Mouse (Mus musculus) stomach, embryonic 14.5 days (tissue): ENCODE results near the gene Icam2. TPM values are rescaled to one million over a fixed set of nuclear protein-coding genes. Genes with fewer than 3 reads are reported as not detected.
"Not testable (repeated sequence)": the region's sequence is repeated elsewhere in the genome, so short reads cannot be mapped to it uniquely, and the experiment has no call there.

Source experiments
- ATAC-seq: fragments of 200-750 bp; cut with Nextera tagmentation; 2 replicates; pipeline ENCODE4 v1.8.0; 2017; ENCODE audit warnings: low read depth, moderate TSS enrichment; ENCODE audit not compliant: insufficient number of reproducible peaks, insufficient read depth, low FRiP score
- H3K27ac ChIP-seq: fragments of 300-500 bp; sonication (generic); 2 replicates; pipeline ENCODE4 v1.5.1; 2014; ENCODE audit warnings: mild to moderate bottlenecking, low read length, moderate library complexity, mixed read lengths
- H3K27me3 ChIP-seq: fragments of 300-500 bp; sonication (generic); 2 replicates; pipeline ENCODE4 v1.6.1; 2014; ENCODE audit warnings: low read length, control low read depth, mixed read lengths; ENCODE audit not compliant: control insufficient read depth, insufficient read depth
- H3K36me3 ChIP-seq: fragments of 300-500 bp; sonication (generic); 2 replicates; pipeline ENCODE4 v1.6.1; 2014; ENCODE audit warnings: mild to moderate bottlenecking, control low read depth, low read length, moderate library complexity, mixed read lengths; ENCODE audit not compliant: control insufficient read depth, insufficient read depth
- H3K4me1 ChIP-seq: fragments of 300-500 bp; sonication (generic); 2 replicates; pipeline ENCODE4 v1.6.1; 2014; ENCODE audit warnings: low read length, control low read depth, mixed read lengths; ENCODE audit not compliant: control insufficient read depth, insufficient read depth
- H3K4me2 ChIP-seq: fragments of 300-500 bp; sonication (generic); replicated peaks from 2 replicates; pipeline ENCODE4 v1.6.1; 2014; ENCODE audit warnings: low read depth, low read length, control low read depth
- H3K4me3 ChIP-seq: fragments of 300-500 bp; sonication (generic); 2 replicates; pipeline ENCODE4 v1.5.1; 2014; ENCODE audit warnings: low read depth, low read length, control low read depth
- H3K9ac ChIP-seq: fragments of 300-500 bp; sonication (generic); replicated peaks from 2 replicates; pipeline ENCODE4 v1.6.1; 2014; ENCODE audit warnings: low read depth, mild to moderate bottlenecking, control low read depth, low read length, moderate library complexity, mixed read lengths
- H3K9me3 ChIP-seq: fragments of 300-500 bp; sonication (generic); 2 replicates; pipeline ENCODE4 v1.6.1; 2016; ENCODE audit warnings: low read depth, low read length, control low read depth; ENCODE audit not compliant: control insufficient read depth
- WGBS: fragments of 180-500 bp; shearing (Covaris S2); extraction: QIAGEN DNeasy Blood & Tissue Kit; methylation state at CpG from one replicate; pipeline ENCODE4 v1.1.7; 2014; 5-methylcytosine and 5-hydroxymethylcytosine counted together
- polyA plus RNA-seq: library from polyadenylated mRNA; unstranded; fragments of >200 nt; fragmentation: Nextera tagmentation; extraction: Ambion mirVana; gene quantifications from 2 replicates; pipeline ENCODE4 v1.2.1, GENCODE M21; 2014

Icam2 gene
- polyA plus RNA-seq, 1 experiment from 2014 or later = 43.4 TPM

DNA sequence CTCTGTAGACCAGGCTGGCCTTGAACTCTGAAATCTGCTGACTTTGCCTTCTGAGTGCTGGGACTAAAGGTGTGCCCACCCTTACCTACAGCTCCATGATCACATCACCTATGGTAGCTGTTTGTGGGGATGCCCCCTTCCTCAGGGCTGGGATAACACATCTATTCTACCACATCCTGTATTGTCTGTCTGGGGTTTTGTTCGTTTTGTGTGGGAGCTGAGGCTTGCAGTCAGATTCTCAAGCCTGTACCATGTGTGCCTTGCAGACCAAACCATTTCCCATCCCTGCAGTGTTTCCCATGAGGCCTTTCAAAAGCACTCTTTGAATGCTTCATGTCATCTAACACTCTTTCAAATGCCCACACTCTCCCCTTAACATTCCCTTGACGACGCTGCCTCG lies 35.9 kb downstream of the Icam2 start:
- no peak overlapping the region for H3K4me3 ChIP-seq
- H3K9me3 ChIP-seq = no peaks in the 10 kb centered on the region
- WGBS = 77% methylated on average over 4 of the region's 4 CpGs
- H3K36me3 ChIP-seq = no peaks in the 10 kb centered on the region
- H3K27ac ChIP-seq = no peak overlapping the region
- no peak overlapping the region for H3K4me2 ChIP-seq
- H3K9ac ChIP-seq = no peak overlapping the region
- H3K27me3 ChIP-seq = no peaks in the 10 kb centered on the region
- no peak for ATAC-seq
- no peaks in the 10 kb centered on the region for H3K4me1 ChIP-seq

DNA sequence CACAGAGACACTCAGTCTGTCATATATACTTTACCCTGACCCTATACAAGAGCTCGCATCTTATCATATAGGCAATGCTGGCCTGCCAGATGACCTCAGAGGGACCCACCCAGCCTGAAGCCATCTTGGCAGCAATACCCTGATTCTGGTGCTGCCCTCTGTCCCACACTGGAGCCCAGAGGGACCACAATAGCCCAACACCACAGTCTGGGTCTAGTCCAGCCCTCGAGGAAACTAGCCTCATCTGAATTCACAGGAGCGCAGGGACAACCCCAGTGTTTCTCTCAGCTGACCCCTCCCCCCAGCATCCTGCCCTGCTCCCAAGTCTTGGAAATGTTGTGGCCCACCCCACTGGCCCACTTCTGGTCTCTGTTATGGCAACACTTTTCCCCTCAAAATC lies 36.6 kb downstream of the Icam2 start:
- Histone ChIP-seq H3K4me2 (no peak overlapping the region), H3K4me3 (no peak overlapping the region), H3K4me1 (no peaks in the 10 kb centered on the region), H3K9ac (no peak overlapping the region), H3K27ac (no peak overlapping the region), H3K36me3 (no peaks in the 10 kb centered on the region), H3K9me3 (no peaks in the 10 kb centered on the region), H3K27me3 (no peaks in the 10 kb centered on the region)
- no peak for ATAC-seq
- 61% methylated on average over 3 of the region's 3 CpGs for WGBS

DNA sequence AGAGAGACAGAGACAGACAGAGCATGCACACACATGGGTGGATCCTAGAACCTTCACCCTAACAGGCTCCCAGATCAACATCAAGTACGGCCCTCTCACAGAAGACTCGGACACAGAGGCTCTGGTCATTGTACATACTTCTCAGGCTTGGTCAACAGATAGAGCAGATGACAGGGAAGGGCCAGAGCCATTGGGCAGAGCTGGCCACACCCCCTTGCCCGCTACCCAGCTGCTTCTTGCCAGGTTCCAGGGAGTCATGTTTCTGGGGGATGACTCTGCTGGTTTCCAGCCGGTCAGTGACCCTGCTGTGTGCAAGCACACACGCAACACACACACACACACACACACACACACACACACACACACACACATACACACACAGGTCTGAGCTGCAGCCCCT lies 37.0 kb downstream of the Icam2 start:
- no peak overlapping the region for H3K9ac ChIP-seq
- H3K4me2 ChIP-seq = no peak overlapping the region
- no peaks in the 10 kb centered on the region for H3K9me3 ChIP-seq
- H3K27me3 ChIP-seq = no peaks in the 10 kb centered on the region
- no peaks in the 10 kb centered on the region for H3K36me3 ChIP-seq
- no peak overlapping the region for H3K27ac ChIP-seq
- H3K4me3 ChIP-seq = no peak overlapping the region
- no peaks in the 10 kb centered on the region for H3K4me1 ChIP-seq
- ATAC-seq = no peak
- WGBS = 50% methylated on average over 5 of the region's 5 CpGs

DNA sequence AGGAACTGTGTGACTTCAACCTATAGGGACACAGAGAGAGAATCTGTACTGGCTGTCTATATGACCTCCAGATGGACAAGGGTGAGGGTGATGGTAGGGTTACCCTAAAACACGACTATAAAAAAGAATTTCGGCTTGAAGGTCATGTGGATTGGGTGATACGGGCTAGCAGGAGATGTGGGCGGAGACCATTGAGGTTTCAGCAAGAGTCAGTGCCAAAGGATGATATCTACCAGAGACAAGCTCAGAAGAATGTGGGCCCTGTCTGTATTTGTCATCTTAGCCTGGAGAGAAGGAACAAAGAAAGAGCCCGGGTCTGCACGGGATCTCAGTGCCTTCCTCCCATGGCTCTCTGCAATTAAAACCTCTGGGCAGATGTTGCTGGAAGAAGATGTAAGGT lies 38.1 kb downstream of the Icam2 start:
- H3K9ac ChIP-seq = no peak overlapping the region
- no peak overlapping the region for H3K4me3 ChIP-seq
- no peaks in the 10 kb centered on the region for H3K36me3 ChIP-seq
- H3K27me3 ChIP-seq = no peaks in the 10 kb centered on the region
- no peaks in the 10 kb centered on the region for H3K9me3 ChIP-seq
- 77% methylated on average over 6 of the region's 6 CpGs for WGBS
- ATAC-seq = no peak
- H3K4me2 ChIP-seq = no peak overlapping the region
- H3K4me1 ChIP-seq = 0 out of 2 replicates have a peak, but pooled peaks cover 5% of the 10 kb centered on the region
- H3K27ac ChIP-seq = no peak overlapping the region

DNA sequence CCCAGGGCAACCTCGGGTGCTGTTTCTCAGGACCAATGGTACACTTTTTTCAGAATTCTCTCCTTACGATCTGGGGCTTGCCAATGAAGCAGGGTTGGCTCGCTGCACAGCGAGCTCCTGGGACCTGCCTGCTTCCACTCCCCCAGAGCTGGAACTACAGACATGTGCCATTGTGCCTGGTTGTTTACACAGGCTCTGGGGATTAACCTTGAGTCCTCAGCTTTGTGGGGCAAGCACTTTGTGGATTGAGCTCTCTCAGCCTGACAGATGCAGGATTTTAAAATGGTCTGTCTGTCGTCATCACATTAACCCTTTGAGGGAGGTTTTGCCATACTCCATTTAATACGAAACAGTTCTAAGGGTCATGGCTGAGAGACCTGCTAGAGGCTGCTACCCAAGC lies 43.0 kb downstream of the Icam2 start:
- Histone ChIP-seq H3K9me3 (no peaks in the 10 kb centered on the region), H3K27me3 (no peaks in the 10 kb centered on the region), H3K9ac (no peak overlapping the region), H3K27ac (no peak overlapping the region), H3K4me2 (no peak overlapping the region), H3K4me1 (0 out of 2 replicates have a peak, but pooled peaks cover 7% of the 10 kb centered on the region), H3K36me3 (no peaks in the 10 kb centered on the region), H3K4me3 (no peak overlapping the region)
- WGBS = 21% methylated on average over 6 of the region's 6 CpGs
- peak; percentile 73 for ATAC-seq

DNA sequence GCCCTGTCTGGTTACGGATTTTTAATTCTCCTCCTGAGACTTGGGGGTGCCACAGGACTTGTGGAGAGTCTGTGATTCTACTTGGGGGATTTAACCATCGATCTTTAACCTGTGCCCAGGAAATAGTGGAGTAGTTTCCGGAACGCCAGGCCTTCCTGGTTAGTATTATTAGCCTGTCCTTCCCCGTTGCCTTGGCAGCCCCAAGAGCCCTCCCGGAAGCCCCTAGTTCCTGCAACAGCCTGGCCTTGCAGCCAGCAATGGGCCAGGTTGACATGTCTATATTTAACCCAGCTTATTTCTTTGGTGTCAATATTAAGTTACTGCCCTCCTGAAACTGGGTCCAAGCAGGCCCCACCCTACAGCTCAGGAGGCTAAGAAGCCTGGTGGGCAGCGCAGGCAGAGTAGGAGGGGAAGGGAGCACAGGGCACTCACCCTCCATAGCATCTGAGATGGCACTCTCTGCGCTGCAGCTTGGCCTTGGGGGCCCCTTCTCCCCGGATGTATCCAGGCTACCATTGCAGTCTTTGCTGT lies 46.8 kb downstream of the Icam2 start:
- no peaks in the 10 kb centered on the region for H3K9me3 ChIP-seq
- H3K27ac ChIP-seq = no peak overlapping the region
- 78% methylated on average over 9 of the region's 9 CpGs for WGBS
- H3K4me2 ChIP-seq = no peak overlapping the region
- H3K9ac ChIP-seq = no peak overlapping the region
- ATAC-seq = no peak
- H3K4me3 ChIP-seq = no peak overlapping the region
- H3K36me3 ChIP-seq = no peaks in the 10 kb centered on the region
- 0 out of 2 replicates have a peak, but pooled peaks cover 7% of the 10 kb centered on the region for H3K4me1 ChIP-seq
- no peaks in the 10 kb centered on the region for H3K27me3 ChIP-seq

DNA sequence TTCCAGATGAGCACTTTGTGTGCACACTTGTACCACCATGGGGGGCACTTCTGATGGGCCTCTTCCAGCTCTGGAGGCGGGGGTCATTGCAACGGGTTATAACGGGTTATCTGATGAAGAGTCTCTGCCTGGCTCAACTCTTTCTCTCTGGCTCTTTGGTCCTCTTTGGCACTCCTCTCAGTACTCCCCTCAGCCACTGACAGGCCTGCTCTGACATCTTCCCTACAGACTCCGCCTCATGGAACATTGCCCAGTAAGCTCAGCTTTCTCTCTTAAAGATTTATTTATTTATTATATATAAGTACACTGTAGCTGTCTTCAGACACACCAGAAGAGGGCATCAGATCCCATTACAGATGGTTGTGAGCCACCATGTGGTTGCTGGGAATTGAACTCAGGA lies 48.6 kb downstream of the Icam2 start:
- H3K27me3 ChIP-seq, H3K4me3 ChIP-seq, ATAC-seq, H3K36me3 ChIP-seq, H3K27ac ChIP-seq, H3K9me3 ChIP-seq, H3K4me2 ChIP-seq, H3K4me1 ChIP-seq, H3K9ac ChIP-seq: not testable (repeated sequence)
- 88% methylated on average over 4 of the region's 4 CpGs for WGBS

DNA sequence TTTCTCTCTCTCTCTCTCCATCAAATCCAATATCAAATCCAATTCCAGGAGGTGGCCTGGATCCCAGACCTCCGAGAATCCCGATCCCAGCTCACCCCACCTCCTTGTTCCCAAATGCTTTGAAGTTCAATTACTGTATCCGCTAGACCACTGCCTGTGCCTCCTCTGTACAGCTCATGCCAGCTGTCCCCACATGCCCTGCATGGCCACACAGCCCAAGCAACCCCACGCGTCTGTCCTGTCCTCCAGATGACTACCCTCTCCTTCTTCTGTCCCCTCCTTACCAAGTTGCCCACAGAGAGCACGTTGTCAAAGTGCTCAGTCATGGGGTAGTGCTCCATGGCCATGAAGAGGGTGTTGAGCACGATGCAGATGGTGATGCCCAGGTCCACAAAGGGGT lies 49.0 kb downstream of the Icam2 start:
- no peak for ATAC-seq
- H3K27me3 ChIP-seq = no peaks in the 10 kb centered on the region
- no peak overlapping the region for H3K4me2 ChIP-seq
- H3K36me3 ChIP-seq = no peaks in the 10 kb centered on the region
- H3K4me3 ChIP-seq = no peak overlapping the region
- H3K9ac ChIP-seq = no peak overlapping the region
- no peaks in the 10 kb centered on the region for H3K9me3 ChIP-seq
- WGBS = 80% methylated on average over 7 of the region's 7 CpGs
- H3K4me1 ChIP-seq = no peaks in the 10 kb centered on the region
- no peak overlapping the region for H3K27ac ChIP-seq

DNA sequence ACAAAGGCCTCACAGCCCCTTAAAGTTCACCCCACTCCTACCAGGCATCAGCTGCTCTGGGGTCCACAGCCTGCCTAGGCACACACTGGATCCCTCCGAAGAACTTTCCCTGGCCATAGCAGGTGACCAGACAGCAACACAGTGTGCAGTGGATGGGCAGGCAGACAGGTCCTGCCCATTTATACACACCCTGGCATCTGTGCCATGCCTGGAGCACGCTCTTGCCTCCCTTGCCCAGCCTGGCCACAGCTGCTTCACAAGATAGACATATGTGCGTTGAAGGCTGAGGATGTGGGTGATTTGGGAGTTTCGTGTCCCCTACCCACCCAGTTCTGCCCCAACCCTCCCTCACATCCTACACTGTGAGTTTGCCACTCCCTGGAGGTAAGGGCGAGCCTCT lies 49.8 kb downstream of the Icam2 start:
- H3K4me3 ChIP-seq = no peak overlapping the region
- no peak overlapping the region for H3K9ac ChIP-seq
- H3K4me1 ChIP-seq = no peaks in the 10 kb centered on the region
- H3K36me3 ChIP-seq = no peaks in the 10 kb centered on the region
- no peak for ATAC-seq
- H3K4me2 ChIP-seq = no peak overlapping the region
- no peaks in the 10 kb centered on the region for H3K9me3 ChIP-seq
- 79% methylated on average over 5 of the region's 5 CpGs for WGBS
- no peak overlapping the region for H3K27ac ChIP-seq
- no peaks in the 10 kb centered on the region for H3K27me3 ChIP-seq
